Mouse (Mus musculus) intestine, postnatal 0 days (tissue): ENCODE data around the gene Tmem151a. TPM values are rescaled to one million over a fixed set of nuclear protein-coding genes. Genes with fewer than 3 reads are reported as not detected.
A peak's percentile ranks its signal among the peaks of the same experiment; 100 is the strongest.

ENCODE experiments used
- ATAC-seq: fragments of 200-750 bp; cut with Nextera tagmentation; 2 replicates; pipeline ENCODE4 v1.8.0; 2017; ENCODE audit warnings: mild to moderate bottlenecking, moderate TSS enrichment, moderate library complexity
- H3K27ac ChIP-seq: fragments of 300-500 bp; sonication (generic); 2 replicates; pipeline ENCODE4 v1.5.1; 2014; ENCODE audit warnings: mild to moderate bottlenecking, low read depth, low read length, moderate library complexity
- H3K27me3 ChIP-seq: fragments of 300-500 bp; sonication (generic); replicated peaks from 2 replicates; pipeline ENCODE4 v1.6.1; 2014; ENCODE audit warnings: low read length, mixed read lengths; ENCODE audit not compliant: control insufficient read depth, insufficient read depth
- H3K36me3 ChIP-seq: fragments of 300-500 bp; sonication (generic); 2 replicates; pipeline ENCODE4 v1.6.1; 2014; ENCODE audit warnings: mild to moderate bottlenecking, moderate library complexity; ENCODE audit not compliant: control insufficient read depth, insufficient read depth
- H3K4me1 ChIP-seq: fragments of 300-500 bp; sonication (generic); replicated peaks from 2 replicates; pipeline ENCODE4 v1.6.1; 2014; ENCODE audit warnings: antibody characterized with exemption, low read length, mixed read lengths; ENCODE audit not compliant: control insufficient read depth, insufficient read depth
- H3K4me2 ChIP-seq: fragments of 300-500 bp; sonication (generic); replicated peaks from 2 replicates; pipeline ENCODE4 v1.6.1; 2014; ENCODE audit warnings: low read depth, mild to moderate bottlenecking, moderate library complexity
- H3K4me3 ChIP-seq: fragments of 300-500 bp; sonication (generic); 2 replicates; pipeline ENCODE4 v1.5.1; 2014; ENCODE audit warnings: low read depth, low read length
- H3K9ac ChIP-seq: fragments of 300-500 bp; sonication (generic); 2 replicates; pipeline ENCODE4 v1.6.1; 2014; ENCODE audit warnings: mild to moderate bottlenecking, low read depth, low read length
- H3K9me3 ChIP-seq: fragments of 300-500 bp; sonication (generic); 2 replicates; pipeline ENCODE4 v1.6.1; 2016; ENCODE audit warnings: mixed run types; ENCODE audit not compliant: control insufficient read depth
- CTCF ChIP-seq: sonication (generic); IDR thresholded peaks from 2 replicates; pipeline ENCODE4 v1.5.1; 2016; ENCODE audit warnings: low read depth, mild to moderate bottlenecking, control low read depth, antibody characterized with exemption, moderate library complexity
- WGBS: fragments of 180-500 bp; shearing (Covaris S2); extraction: QIAGEN DNeasy Blood & Tissue Kit; methylation state at CpG from one replicate; pipeline ENCODE4 v1.1.7; 2014; 5-methylcytosine and 5-hydroxymethylcytosine counted together
- polyA plus RNA-seq: library from polyadenylated mRNA; unstranded; fragments of >200 nt; fragmentation: Nextera tagmentation; extraction: Ambion mirVana; gene quantifications from 2 replicates; pipeline ENCODE4 v1.2.1, GENCODE M21; 2015

Tmem151a gene
- polyA plus RNA-seq, 1 experiment from 2014 or later = 4.0 TPM

DNA sequence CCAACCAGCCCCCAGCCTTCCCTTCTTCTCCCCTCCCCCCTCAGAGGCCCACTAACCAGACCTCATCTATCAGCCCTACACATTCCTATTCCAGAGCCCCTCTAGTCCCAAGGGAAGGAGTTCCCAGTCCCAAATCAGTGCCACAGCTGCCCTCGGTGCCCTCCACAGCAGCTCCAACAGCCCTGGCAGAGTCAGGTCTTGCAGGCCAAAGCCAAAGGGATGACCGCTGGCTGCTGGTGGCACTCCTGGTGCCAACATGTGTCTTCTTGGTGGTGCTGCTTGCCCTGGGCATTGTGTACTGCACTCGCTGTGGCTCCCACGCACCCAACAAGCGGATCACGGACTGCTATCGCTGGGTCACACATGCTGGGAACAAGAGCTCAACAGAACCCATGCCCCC, 15.4 kb downstream of the Tmem151a start:
- H3K27ac ChIP-seq = no peak overlapping the region
- no peak overlapping the region for H3K9ac ChIP-seq
- no peak for ATAC-seq
- H3K4me2 ChIP-seq = peak overlapping the region; percentile 65
- no peaks in the 10 kb centered on the region for H3K36me3 ChIP-seq
- no peaks in the 10 kb centered on the region for H3K9me3 ChIP-seq
- WGBS = 76% methylated on average over 7 of the region's 7 CpGs
- peaks cover 33% of the 10 kb centered on the region for H3K27me3 ChIP-seq
- H3K4me3 ChIP-seq = no peak overlapping the region
- no peak for TF ChIP-seq CTCF
- no peaks in the 10 kb centered on the region for H3K4me1 ChIP-seq

DNA sequence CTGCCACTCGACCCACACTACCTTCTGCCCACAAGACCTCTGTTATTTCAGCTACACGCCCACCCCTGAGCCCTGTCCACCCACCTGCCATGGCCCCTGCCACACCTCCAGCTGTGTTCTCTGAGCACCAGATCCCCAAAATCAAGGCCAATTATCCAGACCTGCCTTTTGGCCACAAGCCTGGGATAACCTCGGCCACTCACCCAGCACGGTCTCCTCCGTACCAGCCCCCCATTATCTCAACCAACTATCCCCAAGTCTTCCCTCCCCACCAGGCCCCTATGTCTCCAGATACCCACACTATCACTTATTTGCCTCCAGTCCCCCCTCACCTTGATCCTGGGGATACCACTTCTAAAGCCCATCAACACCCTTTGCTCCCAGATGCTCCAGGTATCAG, 15.8 kb downstream of the Tmem151a start:
- Histone ChIP-seq H3K27me3 (peaks cover 33% of the 10 kb centered on the region), H3K4me1 (no peaks in the 10 kb centered on the region), H3K9me3 (no peaks in the 10 kb centered on the region), H3K4me2 (peak overlapping the region; percentile 67), H3K4me3 (peak overlapping the region; percentile 3; the same call in 1 of the 2 replicates), H3K27ac (no peak overlapping the region), H3K9ac (no peak overlapping the region), H3K36me3 (no peaks in the 10 kb centered on the region)
- no peak for TF ChIP-seq CTCF
- WGBS = 73% methylated on average over 5 of the region's 5 CpGs
- ATAC-seq = no peak

DNA sequence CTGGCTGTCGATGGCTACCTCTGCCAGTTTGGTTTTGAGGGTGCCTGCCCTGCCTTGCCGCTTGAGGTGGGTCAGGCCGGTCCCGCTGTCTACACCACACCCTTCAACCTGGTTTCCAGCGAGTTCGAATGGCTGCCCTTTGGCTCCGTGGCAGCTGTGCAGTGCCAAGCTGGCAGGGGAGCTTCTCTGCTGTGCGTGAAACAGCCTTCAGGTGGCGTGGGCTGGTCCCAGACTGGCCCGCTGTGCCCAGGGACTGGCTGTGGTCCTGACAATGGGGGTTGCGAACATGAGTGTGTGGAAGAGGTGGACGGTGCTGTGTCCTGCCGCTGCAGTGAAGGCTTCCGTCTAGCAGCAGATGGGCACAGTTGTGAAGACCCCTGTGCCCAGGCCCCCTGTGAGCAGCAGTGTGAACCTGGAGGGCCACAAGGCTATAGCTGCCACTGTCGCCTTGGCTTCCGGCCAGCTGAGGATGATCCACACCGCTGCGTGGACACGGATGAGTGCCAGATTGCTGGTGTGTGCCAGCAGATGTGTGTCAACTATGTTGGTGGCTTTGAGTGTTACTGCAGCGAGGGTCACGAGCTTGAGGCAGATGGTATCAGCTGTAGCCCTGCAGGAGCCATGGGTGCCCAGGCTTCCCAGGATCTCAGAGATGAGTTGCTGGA, 16.6 kb downstream of the Tmem151a start:
- 31% methylated on average over 21 of the region's 21 CpGs for WGBS
- H3K27ac ChIP-seq = no peak overlapping the region

DNA sequence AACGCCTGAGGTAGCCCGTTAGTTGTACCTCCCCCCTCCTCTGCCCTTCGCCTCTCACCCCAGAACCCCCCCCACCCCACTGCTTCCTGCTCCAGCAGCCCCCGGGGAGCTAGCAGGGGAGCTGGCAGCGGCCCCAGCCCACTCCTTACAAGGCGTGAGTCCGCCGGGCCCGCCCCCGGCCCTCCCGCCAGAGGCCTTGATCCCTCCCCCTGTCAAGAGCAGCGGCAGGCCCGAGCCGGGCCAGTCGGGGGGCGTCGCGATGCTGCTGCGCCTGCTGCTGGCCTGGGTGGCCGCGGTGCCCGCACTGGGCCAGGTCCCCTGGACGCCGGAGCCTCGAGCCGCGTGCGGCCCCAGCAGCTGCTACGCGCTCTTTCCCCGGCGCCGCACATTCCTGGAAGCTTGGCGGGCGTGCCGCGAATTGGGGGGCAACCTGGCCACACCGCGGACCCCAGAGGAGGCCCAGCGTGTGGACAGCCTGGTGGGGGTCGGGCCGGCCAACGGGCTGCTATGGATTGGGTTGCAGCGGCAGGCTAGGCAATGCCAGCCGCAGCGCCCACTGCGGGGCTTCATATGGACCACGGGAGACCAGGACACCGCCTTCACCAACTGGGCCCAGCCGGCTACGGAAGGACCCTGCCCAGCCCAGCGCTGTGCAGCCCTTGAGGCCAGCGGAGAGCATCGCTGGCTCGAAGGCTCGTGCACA, 17.3 kb downstream of the Tmem151a start, which contains the start of gene Cd248:
Gene Cd248 (plus strand): TSS at position 212 of the 703 bp plus-strand sequence.
- no peaks in the 10 kb centered on the region for H3K36me3 ChIP-seq
- ATAC-seq = 0 out of 2 replicates have a peak, but pooled peaks have one; percentile 11
- H3K27me3 ChIP-seq = peaks cover 33% of the 10 kb centered on the region
- H3K4me2 ChIP-seq = peak within 1 kb of the TSS; percentile 67
- peak within 1 kb of the TSS; percentile 51 for H3K9ac ChIP-seq
- H3K9me3 ChIP-seq = no peaks in the 10 kb centered on the region
- no peaks in the 10 kb centered on the region for H3K4me1 ChIP-seq
- peak within 1 kb of the TSS; percentile 52; the same call in 1 of the 2 replicates for H3K27ac ChIP-seq
- WGBS = 1% methylated on average over 54 of the region's 56 CpGs
- peak within 1 kb of the TSS; percentile 50 for H3K4me3 ChIP-seq
- TF ChIP-seq CTCF = no peak

More for the DNA sequence above, 16.6 kb downstream of the Tmem151a start:
- H3K9ac ChIP-seq = peak overlapping the region; percentile 51
- H3K4me1 ChIP-seq = no peaks in the 10 kb centered on the region
- ATAC-seq = no peak
- no peaks in the 10 kb centered on the region for H3K9me3 ChIP-seq
- H3K27me3 ChIP-seq = peaks cover 33% of the 10 kb centered on the region
- H3K4me2 ChIP-seq = peak overlapping the region; percentile 67
- peak overlapping the region; percentile 50 for H3K4me3 ChIP-seq
- peak; percentile 28; the same call in 1 of the 2 replicates for TF ChIP-seq CTCF
- H3K36me3 ChIP-seq = no peaks in the 10 kb centered on the region

DNA sequence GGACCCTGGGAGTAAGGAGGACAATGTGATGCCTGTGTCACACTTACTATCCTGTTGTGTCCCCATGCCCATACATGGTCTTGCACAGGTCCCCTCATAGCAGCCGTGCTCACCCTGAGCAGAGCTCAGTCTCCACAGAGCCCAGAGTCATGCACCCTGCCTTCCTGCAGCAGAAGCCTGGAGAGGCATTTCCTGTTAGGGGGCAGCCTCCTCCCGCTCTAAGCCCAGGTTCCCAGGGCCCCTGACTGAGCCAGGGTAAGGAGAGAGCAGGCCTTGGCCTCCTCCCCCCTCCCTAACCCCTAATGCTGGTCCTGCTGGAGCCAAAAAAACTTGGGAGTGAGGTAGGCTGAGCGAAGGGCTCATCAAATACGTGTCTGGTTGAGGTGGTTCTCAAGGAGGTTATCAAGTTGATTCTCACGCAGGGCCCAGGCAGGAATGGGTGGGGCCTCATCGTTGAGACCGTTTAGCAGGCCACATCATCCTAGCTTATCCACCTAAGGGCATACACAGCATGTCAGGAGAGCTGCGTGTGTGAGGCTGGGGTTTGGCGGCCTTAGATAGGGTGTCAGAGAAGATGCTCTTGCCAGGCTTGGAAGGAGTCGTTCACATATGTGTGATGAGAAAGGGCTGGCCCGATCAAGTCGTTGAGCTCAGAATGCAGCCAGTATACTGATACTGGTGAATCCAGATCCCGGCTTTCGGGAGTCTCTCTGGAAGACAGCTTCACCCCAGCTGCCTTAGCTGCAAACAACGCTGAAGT, 18.1 kb downstream of the Tmem151a start:
- H3K4me3 ChIP-seq = peak overlapping the region; percentile 50; the same call in 1 of the 2 replicates
- no peak for ATAC-seq
- H3K4me2 ChIP-seq = peak overlapping the region; percentile 67
- no peaks in the 10 kb centered on the region for H3K4me1 ChIP-seq
- 8% methylated on average over 15 of the region's 15 CpGs for WGBS
- H3K27ac ChIP-seq = peak overlapping the region; percentile 52; the same call in 1 of the 2 replicates
- H3K27me3 ChIP-seq = peaks cover 33% of the 10 kb centered on the region
- no peaks in the 10 kb centered on the region for H3K36me3 ChIP-seq
- no peak for TF ChIP-seq CTCF
- H3K9ac ChIP-seq = no peak overlapping the region
- no peaks in the 10 kb centered on the region for H3K9me3 ChIP-seq

DNA sequence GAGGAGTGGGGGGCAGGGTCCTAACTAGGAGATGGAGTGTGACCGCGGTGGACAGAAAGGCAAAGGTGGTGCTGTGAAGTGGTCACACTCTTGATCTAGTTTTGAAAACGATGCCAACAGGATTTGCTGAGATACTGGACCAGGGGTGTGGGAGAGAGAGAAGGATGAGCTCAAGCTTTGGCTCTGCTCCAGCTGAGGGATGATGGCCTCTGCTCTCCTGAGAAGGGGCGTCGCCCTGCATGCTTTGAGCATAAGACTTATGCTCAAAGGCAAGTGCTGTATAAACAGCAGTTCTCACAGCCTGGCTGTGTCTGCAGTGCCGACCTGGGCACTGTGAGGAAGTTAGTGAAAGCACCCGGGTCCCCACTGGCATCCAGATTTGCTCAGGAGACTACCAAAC, 20.2 kb downstream of the Tmem151a start:
- H3K4me1 ChIP-seq = no peaks in the 10 kb centered on the region
- WGBS = 38% methylated on average over 7 of the region's 7 CpGs
- no peaks in the 10 kb centered on the region for H3K36me3 ChIP-seq
- H3K4me3 ChIP-seq = no peak overlapping the region
- ATAC-seq = no peak
- H3K27me3 ChIP-seq = peaks cover 29% of the 10 kb centered on the region
- no peak overlapping the region for H3K9ac ChIP-seq
- no peak overlapping the region for H3K4me2 ChIP-seq
- H3K9me3 ChIP-seq = no peaks in the 10 kb centered on the region
- no peak for TF ChIP-seq CTCF
- no peak overlapping the region for H3K27ac ChIP-seq
